Mouse (Mus musculus): ENCODE measurements around the gene Gm4858. TPM values are rescaled to one million over a fixed set of nuclear protein-coding genes. Genes with fewer than 3 reads are reported as not detected.
A peak's percentile ranks its signal among the peaks of the same experiment; 100 is the strongest.
"Not testable (repeated sequence)": the region's sequence is repeated elsewhere in the genome, so short reads cannot be mapped to it uniquely, and the experiment has no call there.

Gene Gm4858
- polyA plus RNA-seq, 1 experiment from 2014 or later = 0.08 TPM

GRCm38 (mm10) chr3:93050182-93050581 is 18.4 kb upstream of the Gm4858 start:
- Histone ChIP-seq H3K4me3 (ENCODE audit: low read depth, low read length) (no peak overlapping the region), H3K27me3 (ENCODE audit: control insufficient read depth, insufficient read depth, low read length) (no peaks in the 10 kb centered on the region), H3K27ac (replicated peaks) (no peak overlapping the region), H3K4me1 (replicated peaks; ENCODE audit: control insufficient read depth, insufficient read depth) (no peaks in the 10 kb centered on the region), H3K9ac (ENCODE audit: low read length) (no peak overlapping the region), H3K9me3 (ENCODE audit: control insufficient read depth, low read length) (no peaks in the 10 kb centered on the region), H3K36me3 (ENCODE audit: control insufficient read depth, insufficient read depth, low read length) (no peaks in the 10 kb centered on the region), H3K4me2 (replicated peaks; ENCODE audit: low read depth) (no peak overlapping the region)
- TF ChIP-seq EP300 (optimal IDR thresholded peaks at IDR 0.05) (no peak), CTCF (IDR thresholded peaks at IDR 0.05; ENCODE audit: low read depth) (no peak)
- DNase-seq (ENCODE audit: low spot score) (no peak), ATAC-seq (ENCODE audit: low FRiP score, low TSS enrichment) (no peak)
- 63% methylated on average over 1 of the region's 1 CpGs for WGBS

GRCm38 (mm10) chr3:93052826-93053474 is 15.7 kb upstream of the Gm4858 start:
- WGBS = 55% methylated on average over 10 of the region's 10 CpGs
- Histone ChIP-seq H3K36me3 (ENCODE audit: control insufficient read depth, insufficient read depth, low read length) (no peaks in the 10 kb centered on the region), H3K9ac (ENCODE audit: low read length) (no peak overlapping the region), H3K4me2 (replicated peaks; ENCODE audit: low read depth) (no peak overlapping the region), H3K27ac (replicated peaks) (no peak overlapping the region), H3K4me1 (replicated peaks; ENCODE audit: control insufficient read depth, insufficient read depth) (no peaks in the 10 kb centered on the region), H3K27me3 (ENCODE audit: control insufficient read depth, insufficient read depth, low read length) (no peaks in the 10 kb centered on the region), H3K4me3 (ENCODE audit: low read depth, low read length) (no peak overlapping the region), H3K9me3 (ENCODE audit: control insufficient read depth, low read length) (no peaks in the 10 kb centered on the region)
- ATAC-seq (ENCODE audit: low FRiP score, low TSS enrichment) = no peak
- no peak for TF ChIP-seq EP300 (optimal IDR thresholded peaks at IDR 0.05)
- TF ChIP-seq CTCF (IDR thresholded peaks at IDR 0.05; ENCODE audit: low read depth) = peak; percentile 55
- peak; percentile 19 for DNase-seq (ENCODE audit: low spot score)

- WGBS = 49% methylated on average over 2 of the region's 2 CpGs
- Histone ChIP-seq H3K4me1 (replicated peaks; ENCODE audit: control insufficient read depth, insufficient read depth) (no peaks in the 10 kb centered on the region), H3K4me2 (replicated peaks; ENCODE audit: low read depth) (no peak overlapping the region), H3K9ac (ENCODE audit: low read length) (no peak overlapping the region), H3K27me3 (ENCODE audit: control insufficient read depth, insufficient read depth, low read length) (no peaks in the 10 kb centered on the region), H3K9me3 (ENCODE audit: control insufficient read depth, low read length) (no peaks in the 10 kb centered on the region), H3K4me3 (ENCODE audit: low read depth, low read length) (no peak overlapping the region), H3K36me3 (ENCODE audit: control insufficient read depth, insufficient read depth, low read length) (no peaks in the 10 kb centered on the region), H3K27ac (replicated peaks) (no peak overlapping the region)
- TF ChIP-seq CTCF (IDR thresholded peaks at IDR 0.05; ENCODE audit: low read depth) (no peak), EP300 (optimal IDR thresholded peaks at IDR 0.05) (no peak)
- DNase-seq (ENCODE audit: low spot score) = peak; percentile 23
- ATAC-seq (ENCODE audit: low FRiP score, low TSS enrichment) = peak; percentile 54; the same call in 1 of the 2 replicates
Measured at GRCm38 (mm10) chr3:93086631-93087030, 18.0 kb downstream of the Gm4858 start.

GRCm38 (mm10) chr3:93093581-93093980 is 25.0 kb downstream of the Gm4858 start:
- 26% methylated on average over 1 of the region's 1 CpGs for WGBS
- not testable (repeated sequence) for H3K4me3 ChIP-seq (ENCODE audit: low read depth, low read length); H3K27me3 ChIP-seq (ENCODE audit: control insufficient read depth, insufficient read depth, low read length); H3K4me2 ChIP-seq (replicated peaks; ENCODE audit: low read depth); H3K9ac ChIP-seq (ENCODE audit: low read length); H3K9me3 ChIP-seq (ENCODE audit: control insufficient read depth, low read length); H3K36me3 ChIP-seq (ENCODE audit: control insufficient read depth, insufficient read depth, low read length); DNase-seq (ENCODE audit: low spot score); H3K4me1 ChIP-seq (replicated peaks; ENCODE audit: control insufficient read depth, insufficient read depth); ATAC-seq (ENCODE audit: low FRiP score, low TSS enrichment); H3K27ac ChIP-seq (replicated peaks)
- peak; percentile 66 for TF ChIP-seq CTCF (IDR thresholded peaks at IDR 0.05; ENCODE audit: low read depth)

- H3K9me3 ChIP-seq (ENCODE audit: control insufficient read depth, low read length) = no peaks in the 10 kb centered on the region
- H3K36me3 ChIP-seq (ENCODE audit: control insufficient read depth, insufficient read depth, low read length) = no peaks in the 10 kb centered on the region
- no peak for DNase-seq (ENCODE audit: low spot score)
- H3K27me3 ChIP-seq (ENCODE audit: control insufficient read depth, insufficient read depth, low read length) = no peaks in the 10 kb centered on the region
- H3K4me2 ChIP-seq (replicated peaks; ENCODE audit: low read depth) = no peak overlapping the region
- no peak for ATAC-seq (ENCODE audit: low FRiP score, low TSS enrichment)
- no peak overlapping the region for H3K4me3 ChIP-seq (ENCODE audit: low read depth, low read length)
- 54% methylated on average over 2 of the region's 2 CpGs for WGBS
- H3K27ac ChIP-seq (replicated peaks) = no peak overlapping the region
- TF ChIP-seq CTCF (IDR thresholded peaks at IDR 0.05; ENCODE audit: low read depth) (no peak), EP300 (optimal IDR thresholded peaks at IDR 0.05) (no peak)
- H3K4me1 ChIP-seq (replicated peaks; ENCODE audit: control insufficient read depth, insufficient read depth) = no peaks in the 10 kb centered on the region
- H3K9ac ChIP-seq (ENCODE audit: low read length) = no peak overlapping the region
Measured at GRCm38 (mm10) chr3:93096447-93096846, 27.8 kb downstream of the Gm4858 start.

GRCm38 (mm10) chr3:93111668-93112067 is 43.0 kb downstream of the Gm4858 start:
- Histone ChIP-seq H3K4me2 (replicated peaks; ENCODE audit: low read depth) (no peak overlapping the region), H3K9me3 (ENCODE audit: control insufficient read depth, low read length) (no peaks in the 10 kb centered on the region), H3K27me3 (ENCODE audit: control insufficient read depth, insufficient read depth, low read length) (no peaks in the 10 kb centered on the region), H3K36me3 (ENCODE audit: control insufficient read depth, insufficient read depth, low read length) (no peaks in the 10 kb centered on the region), H3K9ac (ENCODE audit: low read length) (no peak overlapping the region), H3K27ac (replicated peaks) (no peak overlapping the region), H3K4me1 (replicated peaks; ENCODE audit: control insufficient read depth, insufficient read depth) (no peaks in the 10 kb centered on the region), H3K4me3 (ENCODE audit: low read depth, low read length) (no peak overlapping the region)
- ATAC-seq (ENCODE audit: low FRiP score, low TSS enrichment) = no peak
- TF ChIP-seq EP300 (optimal IDR thresholded peaks at IDR 0.05) (no peak), CTCF (IDR thresholded peaks at IDR 0.05; ENCODE audit: low read depth) (peak; percentile 59)
- WGBS = 44% methylated on average over 5 of the region's 5 CpGs
- peak; percentile 34 for DNase-seq (ENCODE audit: low spot score)

All from stomach, postnatal 0 days (tissue).